Mouse (Mus musculus) layer of hippocampus, adult 9-11 months (tissue): ENCODE measurements around the gene Scml2.
"Not testable (repeated sequence)": the region's sequence is repeated elsewhere in the genome, so short reads cannot be mapped to it uniquely, and the experiment has no call there.

Source experiments
- DNase-seq: peaks from one replicate; pipeline ENCODE4 v3.0.0; 2022

Scml2 gene

GRCm38 (mm10) chrX:161116893-161117292 lies at the start of gene Scml2:
TSS of gene Scml2 (plus strand) at chrX:161117193.
- DNase-seq: not testable (repeated sequence)

GRCm38 (mm10) chrX:161075576-161075975 lies 41.4 kb upstream of the Scml2 start:
- not testable (repeated sequence) for DNase-seq

- peak; percentile 31 for DNase-seq
Measured at GRCm38 (mm10) chrX:161162314-161163068, 45.5 kb downstream of the Scml2 start.

- DNase-seq: no peak
Measured at GRCm38 (mm10) chrX:161163069-161163416, 46.0 kb downstream of the Scml2 start.

- not testable (repeated sequence) for DNase-seq
Measured at GRCm38 (mm10) chrX:161287156-161287555, 170.2 kb downstream of the Scml2 start, which contains the start of gene Gm15262. TSS of gene Gm15262 (plus strand) at chrX:161287456.
